Mouse (Mus musculus) megakaryocyte, embryonic 14.5 days (primary cell): ENCODE data around the gene Etv3. TPM values are rescaled to one million over a fixed set of nuclear protein-coding genes. Genes with fewer than 3 reads are reported as not detected.
A peak's percentile ranks its signal among the peaks of the same experiment; 100 is the strongest.

Experiments used
- H3K27me3 ChIP-seq: replicated peaks from 2 replicates; pipeline ENCODE3; 2012; ENCODE audit warnings: inconsistent platforms
- H3K36me3 ChIP-seq: replicated peaks from 2 replicates; pipeline ENCODE3; 2012; ENCODE audit warnings: low read length, inconsistent platforms, mixed read lengths
- H3K4me1 ChIP-seq: 2 replicates; pipeline ENCODE4 v1.6.1; 2012; ENCODE audit warnings: inconsistent platforms
- H3K4me3 ChIP-seq: replicated peaks from 2 replicates; pipeline ENCODE3; 2012; ENCODE audit warnings: moderate library complexity, mild to moderate bottlenecking, inconsistent platforms
- H3K9me3 ChIP-seq: 2 replicates; pipeline ENCODE4 v1.6.1; 2012; ENCODE audit warnings: inconsistent platforms
- FLI1 ChIP-seq: IDR thresholded peaks from 2 replicates; pipeline ENCODE4 v1.6.1; 2012; ENCODE audit warnings: low read length, inconsistent platforms, mixed read lengths
- GATA1 ChIP-seq: IDR thresholded peaks from 3 replicates; pipeline ENCODE4 v1.6.1; 2012; ENCODE audit warnings: mixed read lengths, low read length, inconsistent platforms, borderline replicate concordance
- polyA plus RNA-seq: library from polyadenylated mRNA; stranded (reverse); fragments of >175 nt; gene quantifications from 2 replicates; pipeline ENCODE4 v1.2.3, GENCODE M21; 2012; ENCODE audit warnings: low replicate concordance; ENCODE audit not compliant: insufficient read depth

Etv3 gene
- polyA plus RNA-seq, 1 experiment, result 6.6 TPM

GRCm38 (mm10) chr3:87521126-87521525 lies 4.1 kb upstream of the Etv3 start:
- Histone ChIP-seq H3K9me3 (no peaks in the 10 kb centered on the region), H3K4me1 (peaks cover 64% of the 10 kb centered on the region), H3K4me3 (no peak overlapping the region), H3K36me3 (no peaks in the 10 kb centered on the region), H3K27me3 (peaks cover 3% of the 10 kb centered on the region)
- TF ChIP-seq FLI1, result no peak
- no peak for TF ChIP-seq GATA1

GRCm38 (mm10) chr3:87521833-87522232 lies 3.4 kb upstream of the Etv3 start:
- H3K36me3 ChIP-seq, result no peaks in the 10 kb centered on the region
- H3K27me3 ChIP-seq, result peaks cover 3% of the 10 kb centered on the region
- H3K4me1 ChIP-seq, result peaks cover 64% of the 10 kb centered on the region
- TF ChIP-seq GATA1 (no peak), FLI1 (no peak)
- no peaks in the 10 kb centered on the region for H3K9me3 ChIP-seq
- H3K4me3 ChIP-seq, result no peak overlapping the region

- H3K4me3 ChIP-seq, result no peak overlapping the region
- TF ChIP-seq GATA1 (no peak), FLI1 (no peak)
- no peaks in the 10 kb centered on the region for H3K27me3 ChIP-seq
- peaks cover 65% of the 10 kb centered on the region for H3K4me1 ChIP-seq
- H3K9me3 ChIP-seq, result no peaks in the 10 kb centered on the region
- H3K36me3 ChIP-seq, result peaks cover 16% of the 10 kb centered on the region
Measured at GRCm38 (mm10) chr3:87523701-87524100, 1.5 kb upstream of the Etv3 start.

GRCm38 (mm10) chr3:87525837-87526570 lies 797 bp downstream of the Etv3 start:
- TF ChIP-seq FLI1 (no peak), GATA1 (no peak)
- peaks cover 39% of the 10 kb centered on the region for H3K36me3 ChIP-seq
- H3K4me3 ChIP-seq, result peak overlapping the region; percentile 99
- peaks cover 67% of the 10 kb centered on the region for H3K4me1 ChIP-seq
- no peaks in the 10 kb centered on the region for H3K9me3 ChIP-seq
- no peaks in the 10 kb centered on the region for H3K27me3 ChIP-seq

GRCm38 (mm10) chr3:87527139-87527538 lies 1.9 kb downstream of the Etv3 start:
- Histone ChIP-seq H3K4me3 (peak overlapping the region; percentile 99), H3K9me3 (no peaks in the 10 kb centered on the region), H3K27me3 (no peaks in the 10 kb centered on the region), H3K4me1 (peaks cover 57% of the 10 kb centered on the region), H3K36me3 (peaks cover 50% of the 10 kb centered on the region)
- no peak for TF ChIP-seq GATA1
- TF ChIP-seq FLI1, result no peak

GRCm38 (mm10) chr3:87528021-87528420 lies 2.8 kb downstream of the Etv3 start:
- H3K27me3 ChIP-seq, result no peaks in the 10 kb centered on the region
- peaks cover 59% of the 10 kb centered on the region for H3K36me3 ChIP-seq
- H3K4me1 ChIP-seq, result peaks cover 53% of the 10 kb centered on the region
- no peak for TF ChIP-seq FLI1
- no peak for TF ChIP-seq GATA1
- peak overlapping the region; percentile 46 for H3K4me3 ChIP-seq
- no peaks in the 10 kb centered on the region for H3K9me3 ChIP-seq

- Histone ChIP-seq H3K4me3 (no peak overlapping the region), H3K27me3 (no peaks in the 10 kb centered on the region), H3K36me3 (peaks cover 67% of the 10 kb centered on the region), H3K9me3 (no peaks in the 10 kb centered on the region), H3K4me1 (peaks cover 53% of the 10 kb centered on the region)
- TF ChIP-seq GATA1 (no peak), FLI1 (no peak)
Measured at GRCm38 (mm10) chr3:87528841-87529240, 3.6 kb downstream of the Etv3 start.

GRCm38 (mm10) chr3:87529568-87529967 lies 4.4 kb downstream of the Etv3 start:
- no peak for TF ChIP-seq FLI1
- TF ChIP-seq GATA1, result no peak
- no peaks in the 10 kb centered on the region for H3K27me3 ChIP-seq
- H3K36me3 ChIP-seq, result peaks cover 74% of the 10 kb centered on the region
- H3K4me1 ChIP-seq, result peaks cover 53% of the 10 kb centered on the region
- H3K9me3 ChIP-seq, result no peaks in the 10 kb centered on the region
- peak overlapping the region; percentile 50 for H3K4me3 ChIP-seq

GRCm38 (mm10) chr3:87530234-87530633 lies 5.0 kb downstream of the Etv3 start:
- TF ChIP-seq FLI1 (no peak), GATA1 (no peak)
- Histone ChIP-seq H3K4me3 (no peak overlapping the region), H3K36me3 (peaks cover 81% of the 10 kb centered on the region)

GRCm38 (mm10) chr3:87533667-87534378 lies 8.6 kb downstream of the Etv3 start:
- H3K4me3 ChIP-seq, result no peak overlapping the region
- H3K27me3 ChIP-seq, result no peaks in the 10 kb centered on the region
- H3K36me3 ChIP-seq, result peaks cover 99% of the 10 kb centered on the region
- no peaks in the 10 kb centered on the region for H3K9me3 ChIP-seq
- peaks cover 44% of the 10 kb centered on the region for H3K4me1 ChIP-seq
- no peak for TF ChIP-seq FLI1
- TF ChIP-seq GATA1, result no peak

More at GRCm38 (mm10) chr3:87530234-87530633, 5.0 kb downstream of the Etv3 start:
- no peaks in the 10 kb centered on the region for H3K9me3 ChIP-seq
- peaks cover 46% of the 10 kb centered on the region for H3K4me1 ChIP-seq
- no peaks in the 10 kb centered on the region for H3K27me3 ChIP-seq
